Mouse (Mus musculus) adrenal gland, adult (tissue): ENCODE measurements around the gene Ergic1.
A peak's percentile ranks its signal among the peaks of the same experiment; 100 is the strongest.

ENCODE experiments used
- DNase-seq, 2 experiments: peaks; one replicate each; pipeline ENCODE4 v3.0.0; 2022 to 2023; ENCODE audit warnings: low spot score in 1 of 2; ENCODE audit not compliant: inconsistent age in 2 of 2

Gene Ergic1

GRCm38 (mm10) chr17:26647283-26647682, 86.0 kb downstream of the Ergic1 start:
- DNase-seq = no peak

GRCm38 (mm10) chr17:26649565-26649964, 88.3 kb downstream of the Ergic1 start:
- DNase-seq = no peak

- no peak for DNase-seq
Observed at GRCm38 (mm10) chr17:26650451-26651363, 89.4 kb downstream of the Ergic1 start.

GRCm38 (mm10) chr17:26658854-26659572, 97.7 kb downstream of the Ergic1 start:
- peak in 1 of 2 experiments; percentile 41 for DNase-seq

GRCm38 (mm10) chr17:26659573-26659915, 98.3 kb downstream of the Ergic1 start:
- peak in 1 of 2 experiments; percentile 20 for DNase-seq

- DNase-seq = peak; percentile 80 to 92
Observed at GRCm38 (mm10) chr17:26660192-26660912, 99.1 kb downstream of the Ergic1 start.

- no peak for DNase-seq
Observed at GRCm38 (mm10) chr17:26662204-26662603, 100.9 kb downstream of the Ergic1 start.

GRCm38 (mm10) chr17:26662978-26663683, 101.8 kb downstream of the Ergic1 start, which contains the start of gene Atp6v0e:
Atp6v0e (plus strand) TSS chr17:26663231.
- peak; percentile 94 to 97 for DNase-seq

GRCm38 (mm10) chr17:26665600-26665999, 104.3 kb downstream of the Ergic1 start:
- DNase-seq = no peak

GRCm38 (mm10) chr17:26671268-26671667, 110.0 kb downstream of the Ergic1 start:
- no peak for DNase-seq

GRCm38 (mm10) chr17:26675845-26676244, 114.6 kb downstream of the Ergic1 start:
- no peak for DNase-seq

GRCm38 (mm10) chr17:26676252-26676615, 114.9 kb downstream of the Ergic1 start:
- DNase-seq = peak; percentile 91 to 97

- DNase-seq = peak in 1 of 2 experiments; percentile 84
Observed at GRCm38 (mm10) chr17:26676616-26677376, 115.5 kb downstream of the Ergic1 start.

GRCm38 (mm10) chr17:26677711-26678637, 116.7 kb downstream of the Ergic1 start:
- peak in 1 of 2 experiments; percentile 73 for DNase-seq

GRCm38 (mm10) chr17:26681276-26681675, 120.0 kb downstream of the Ergic1 start:
- DNase-seq = peak in 1 of 2 experiments; percentile 19

- no peak for DNase-seq
Observed at GRCm38 (mm10) chr17:26686334-26687000, 125.2 kb downstream of the Ergic1 start.

GRCm38 (mm10) chr17:26688795-26689735, 127.8 kb downstream of the Ergic1 start:
- no peak for DNase-seq
